Mouse (Mus musculus) liver, adult 2 months (tissue): ENCODE results near the gene Ak5. TPM values are rescaled to one million over a fixed set of nuclear protein-coding genes. Genes with fewer than 3 reads are reported as not detected.
"Not testable (repeated sequence)": the region's sequence is repeated elsewhere in the genome, so short reads cannot be mapped to it uniquely, and the experiment has no call there.

Experiments
- DNase-seq: peaks from one replicate; pipeline ENCODE4 v3.0.0-alpha.2; 2011; ENCODE audit warnings: low read depth, low spot score; ENCODE audit errors: extremely low read depth
- H3K27ac ChIP-seq: fragments of 200-500 bp; replicated peaks from 2 replicates; pipeline ENCODE4 v1.5.1; 2012; ENCODE audit warnings: low read depth, mild to moderate bottlenecking, control low read depth, inconsistent platforms, low read length; ENCODE audit not compliant: insufficient read depth
- H3K27me3 ChIP-seq: fragments of 200-500 bp; 2 replicates; pipeline ENCODE4 v1.6.1; 2012; ENCODE audit warnings: mild to moderate bottlenecking, moderate library complexity, low read length, inconsistent platforms; ENCODE audit not compliant: control insufficient read depth, insufficient read depth
- H3K36me3 ChIP-seq: fragments of 200-500 bp; 2 replicates; pipeline ENCODE4 v1.6.1; 2012; ENCODE audit warnings: low read length, inconsistent platforms; ENCODE audit not compliant: control insufficient read depth, insufficient read depth
- H3K4me1 ChIP-seq: fragments of 200-500 bp; 2 replicates; pipeline ENCODE4 v1.6.1; 2011; ENCODE audit warnings: low read length; ENCODE audit not compliant: control insufficient read depth, insufficient read depth
- H3K4me3 ChIP-seq: fragments of 200-500 bp; 2 replicates; pipeline ENCODE4 v1.5.1; 2011; ENCODE audit warnings: low read depth, mild to moderate bottlenecking, control low read depth, low read length, moderate library complexity; ENCODE audit not compliant: insufficient read depth
- H3K79me2 ChIP-seq: fragments of 200-500 bp; 2 replicates; pipeline ENCODE4 v1.6.1; 2012; ENCODE audit warnings: inconsistent platforms, mild to moderate bottlenecking, low read length, moderate library complexity; ENCODE audit not compliant: control insufficient read depth, insufficient read depth
- H3K9ac ChIP-seq: fragments of 200-500 bp; 2 replicates; pipeline ENCODE4 v1.6.1; 2012; ENCODE audit warnings: low read depth, mild to moderate bottlenecking, control low read depth, inconsistent platforms, low read length
- CTCF ChIP-seq: fragments of 200-500 bp; IDR thresholded peaks from 2 replicates; pipeline ENCODE4 v1.5.1; 2011; ENCODE audit warnings: low read depth, low read length, control low read depth
- POLR2A ChIP-seq: fragments of 200-500 bp; IDR thresholded peaks from 2 replicates; pipeline ENCODE4 v1.6.1; 2011; ENCODE audit warnings: low read length, control low read depth; ENCODE audit not compliant: insufficient read depth; ENCODE audit errors: extremely low read depth
- whole genome bisulfite sequencing: fragments of 180-500 bp; shearing (Covaris S2); methylation state at CpG from one replicate; pipeline ENCODE4 v1.1.7; 2018; 5-methylcytosine and 5-hydroxymethylcytosine counted together
- polyA plus RNA-seq: library from polyadenylated mRNA; depleted of rRNA; stranded (reverse); fragments of >200 nt; gene quantifications from 2 replicates; pipeline ENCODE4 v1.2.3, GENCODE M21; 2012
- total RNA-seq: library from RNA; depleted of rRNA; stranded (reverse); fragments of >200 nt; gene quantifications from 2 replicates; pipeline ENCODE4 v1.2.3, GENCODE M21; 2014

Gene Ak5
- total and polyA plus RNA-seq, 2 experiments: not detected

DNA sequence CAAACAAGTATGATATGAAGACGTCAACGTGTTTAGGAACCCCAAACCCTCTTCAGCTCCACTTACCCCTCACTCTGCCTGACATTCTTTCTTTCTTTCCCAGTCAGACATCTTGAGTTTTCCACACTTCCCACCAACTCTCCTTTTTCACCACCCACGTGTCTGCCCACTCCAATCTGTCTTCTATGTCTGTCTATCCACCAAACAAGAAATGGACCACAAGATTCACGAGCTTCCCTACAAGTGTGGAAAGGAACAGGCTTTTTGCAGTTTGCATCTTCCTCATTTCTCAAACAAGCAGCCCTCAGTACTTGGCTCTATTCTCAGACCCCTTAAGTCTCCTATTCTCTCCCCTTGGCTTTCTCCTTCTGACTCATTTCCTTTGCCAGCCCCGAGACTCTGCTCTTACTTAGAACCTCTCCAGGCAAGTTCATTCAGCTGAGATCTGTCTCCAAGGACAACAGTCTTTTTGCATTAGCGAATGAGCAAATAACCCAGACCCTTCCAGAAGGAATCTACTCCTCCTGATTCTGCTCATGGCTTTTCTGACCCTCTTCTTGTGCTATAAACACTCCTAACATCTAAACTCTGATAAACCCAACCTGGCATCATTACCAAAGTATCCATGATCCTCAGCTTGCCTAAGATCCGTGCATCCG lies 75.3 kb downstream of the Ak5 start:
- no peaks in the 10 kb centered on the region for H3K36me3 ChIP-seq
- DNase-seq: no peak
- WGBS: 51% methylated on average over 8 of the region's 8 CpGs

DNA sequence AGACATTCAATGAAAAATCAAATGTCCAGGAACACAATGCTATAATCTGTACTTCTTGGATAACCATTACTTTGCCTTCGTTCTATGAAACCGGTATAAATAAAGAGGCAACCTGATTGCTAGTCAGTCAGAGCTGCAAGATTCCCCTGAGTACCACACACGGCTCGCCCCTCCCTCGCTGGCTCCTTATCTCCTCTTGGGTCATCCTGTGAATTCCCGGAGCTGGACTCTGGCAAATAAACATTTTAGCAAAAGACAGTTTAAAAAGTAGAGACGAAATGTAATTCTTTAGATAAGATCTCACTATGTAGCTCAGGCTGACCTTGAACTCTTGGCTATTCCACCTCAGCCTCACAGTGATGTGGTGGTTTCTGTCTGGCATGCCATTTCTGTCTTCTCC lies 77.7 kb downstream of the Ak5 start:
- H3K79me2 ChIP-seq: no peaks in the 10 kb centered on the region
- no peak overlapping the region for H3K9ac ChIP-seq
- H3K36me3 ChIP-seq: no peaks in the 10 kb centered on the region
- H3K4me1 ChIP-seq: no peaks in the 10 kb centered on the region
- no peaks in the 10 kb centered on the region for H3K27me3 ChIP-seq
- no peak overlapping the region for H3K4me3 ChIP-seq
- H3K27ac ChIP-seq: no peak overlapping the region
- DNase-seq: no peak
- TF ChIP-seq POLR2A (no peak), CTCF (no peak)
- 45% methylated on average over 7 of the region's 7 CpGs for whole genome bisulfite sequencing

More for the DNA sequence above, 75.3 kb downstream of the Ak5 start:
- Histone ChIP-seq H3K4me3 (no peak overlapping the region), H3K79me2 (no peaks in the 10 kb centered on the region), H3K27me3 (no peaks in the 10 kb centered on the region), H3K4me1 (no peaks in the 10 kb centered on the region), H3K9ac (no peak overlapping the region), H3K27ac (no peak overlapping the region)
- TF ChIP-seq POLR2A (no peak), CTCF (no peak)

DNA sequence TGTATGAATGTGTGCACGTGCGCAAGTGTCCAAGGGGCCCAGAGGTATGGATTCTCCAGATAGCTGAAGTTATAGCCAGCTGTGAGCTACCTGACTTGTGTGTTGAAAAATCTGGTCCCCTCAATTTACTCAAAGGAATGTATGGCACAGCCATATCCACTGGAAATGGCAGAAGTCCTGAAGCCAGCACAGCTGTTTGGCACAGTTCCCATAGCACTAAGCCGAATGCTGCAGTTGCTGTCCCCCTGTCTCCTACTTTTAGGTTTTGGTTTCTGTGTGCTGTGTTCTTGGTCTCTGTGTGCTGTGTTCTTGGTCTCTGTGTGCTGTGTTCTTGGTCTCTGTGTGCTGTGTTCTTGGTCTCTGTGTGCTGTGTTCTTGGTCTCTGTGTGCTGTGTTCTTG lies 79.1 kb downstream of the Ak5 start:
- DNase-seq, H3K27ac ChIP-seq, H3K4me3 ChIP-seq, H3K4me1 ChIP-seq, H3K27me3 ChIP-seq, H3K79me2 ChIP-seq, H3K9ac ChIP-seq, H3K36me3 ChIP-seq: not testable (repeated sequence)
- WGBS: 83% methylated on average over 3 of the region's 3 CpGs

DNA sequence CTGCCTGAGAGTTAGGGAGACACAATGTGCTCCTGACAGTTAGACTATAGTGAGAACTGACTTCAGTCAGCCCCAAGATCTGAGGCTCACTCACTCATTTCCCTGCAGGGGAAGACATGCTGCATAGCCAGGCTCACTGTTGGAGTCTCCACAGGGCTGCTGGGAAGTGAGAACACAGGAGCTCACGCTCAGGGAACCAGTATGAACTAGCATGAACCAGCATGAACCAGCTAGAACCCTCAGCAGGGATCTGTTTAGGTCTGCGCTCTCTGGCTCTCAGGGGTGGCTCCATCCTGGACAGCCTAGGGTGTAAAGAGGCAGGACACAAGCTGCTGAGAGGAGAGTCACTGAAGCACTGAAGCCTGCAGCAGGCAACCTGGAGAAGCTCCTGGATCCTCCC lies 81.2 kb downstream of the Ak5 start:
- Histone ChIP-seq H3K4me1 (no peaks in the 10 kb centered on the region), H3K9ac (no peak overlapping the region), H3K4me3 (no peak overlapping the region), H3K27ac (no peak overlapping the region), H3K27me3 (no peaks in the 10 kb centered on the region), H3K79me2 (no peaks in the 10 kb centered on the region), H3K36me3 (no peaks in the 10 kb centered on the region)
- TF ChIP-seq POLR2A (no peak), CTCF (no peak)
- no peak for DNase-seq
- WGBS: 78% methylated on average over 2 of the region's 2 CpGs

DNA sequence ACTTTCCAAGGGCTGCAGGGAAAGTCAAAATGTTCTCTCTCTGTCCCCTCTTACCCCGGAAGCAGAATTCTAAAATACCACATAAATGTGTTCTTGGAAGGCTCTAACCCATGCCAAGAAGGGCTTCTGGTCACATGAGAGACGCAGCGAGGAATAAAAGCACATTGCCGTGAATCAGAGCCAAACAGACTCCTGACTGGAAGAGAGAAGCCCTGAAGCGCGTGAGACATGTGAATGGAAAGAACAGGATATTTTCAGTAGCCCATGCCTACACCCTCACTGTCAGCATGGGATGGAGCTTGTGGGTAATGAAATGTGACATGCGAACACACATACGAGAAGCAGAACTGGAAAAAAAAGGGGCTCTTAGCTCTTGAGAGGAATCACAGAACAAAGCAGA lies 82.0 kb downstream of the Ak5 start:
- no peak overlapping the region for H3K27ac ChIP-seq
- no peaks in the 10 kb centered on the region for H3K27me3 ChIP-seq
- WGBS: 86% methylated on average over 8 of the region's 8 CpGs
- no peaks in the 10 kb centered on the region for H3K79me2 ChIP-seq
- H3K36me3 ChIP-seq: no peaks in the 10 kb centered on the region
- no peaks in the 10 kb centered on the region for H3K4me1 ChIP-seq
- no peak overlapping the region for H3K4me3 ChIP-seq
- no peak overlapping the region for H3K9ac ChIP-seq
- no peak for TF ChIP-seq POLR2A
- TF ChIP-seq CTCF: no peak
- DNase-seq: no peak

DNA sequence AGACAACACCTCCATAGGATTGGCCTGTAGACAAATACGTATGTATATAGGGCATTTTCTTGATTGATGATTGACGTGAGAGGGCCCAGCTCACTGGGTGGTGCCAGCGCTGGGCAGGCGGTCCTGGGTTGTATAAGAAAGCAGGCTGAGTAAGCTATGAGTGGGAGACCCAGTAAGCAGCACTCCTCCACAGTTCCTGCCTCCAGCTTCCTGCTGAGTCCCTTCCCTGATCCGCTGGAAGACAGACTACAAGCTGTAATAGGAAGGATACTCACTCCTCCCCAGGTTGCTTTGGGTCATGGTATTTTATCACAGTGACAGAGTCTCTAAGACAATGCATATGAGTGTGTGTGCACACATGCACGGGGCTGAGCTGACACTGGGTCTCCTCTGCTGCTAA lies 82.6 kb downstream of the Ak5 start:
- TF ChIP-seq CTCF: no peak
- TF ChIP-seq POLR2A: no peak
- 70% methylated on average over 6 of the region's 6 CpGs for WGBS
- no peak overlapping the region for H3K4me3 ChIP-seq
- H3K27ac ChIP-seq: no peak overlapping the region
- H3K27me3 ChIP-seq: no peaks in the 10 kb centered on the region
- no peak for DNase-seq
- no peaks in the 10 kb centered on the region for H3K79me2 ChIP-seq
- H3K36me3 ChIP-seq: no peaks in the 10 kb centered on the region
- H3K9ac ChIP-seq: no peak overlapping the region
- no peaks in the 10 kb centered on the region for H3K4me1 ChIP-seq
